Mouse (Mus musculus) layer of hippocampus, adult 9-10 months (tissue): ENCODE measurements at regions not wholly inside any gene's neighbourhood (a gene's known extent, or its start where the extent isn't known, plus 50 kb on each side); places are given as distances from the start of the nearest gene placed in this dataset.

Experiments used
- DNase-seq: peaks from one replicate; pipeline ENCODE4 v3.0.0; 2022; ENCODE audit warnings: low spot score

DNA sequence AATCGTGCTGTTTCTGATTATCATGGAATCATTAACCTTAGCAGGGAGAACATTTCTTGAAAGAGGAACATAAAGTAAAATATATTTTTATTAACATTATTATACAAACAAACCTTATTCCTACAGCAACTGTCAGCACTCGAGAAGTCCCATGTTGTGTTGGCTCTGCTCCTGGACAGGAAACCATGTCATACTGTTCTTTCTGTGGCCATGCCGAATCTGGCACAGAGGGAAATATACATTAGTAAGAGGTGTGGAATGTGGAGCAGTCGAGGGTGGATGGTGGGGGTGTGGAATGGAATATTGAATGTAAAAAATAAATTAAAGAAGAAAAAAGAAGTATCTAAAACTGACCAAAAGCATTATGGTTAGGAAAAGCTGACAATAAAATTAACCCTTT, 342.1 kb upstream of the Pmfbp1 start:
- DNase-seq, result no peak

DNA sequence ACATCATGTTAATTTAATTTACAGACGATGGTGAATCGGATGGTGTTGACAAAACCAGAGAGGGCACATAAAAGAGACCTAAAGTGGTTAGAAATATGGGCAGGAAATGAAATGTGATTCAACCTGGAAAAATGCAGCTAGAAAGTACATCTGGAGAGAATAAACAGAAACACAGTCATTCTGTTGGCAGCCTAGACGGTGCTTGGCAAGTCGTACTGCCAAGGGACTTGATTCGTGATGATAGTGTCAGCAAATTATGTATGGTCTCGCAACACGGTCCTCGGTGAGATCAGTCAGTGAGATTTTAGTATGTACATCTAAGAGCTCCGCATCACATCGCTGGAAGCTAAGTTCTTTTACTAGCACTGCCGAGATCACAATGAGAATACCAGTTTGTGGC, 338.3 kb upstream of the Pmfbp1 start:
- no peak for DNase-seq

DNA sequence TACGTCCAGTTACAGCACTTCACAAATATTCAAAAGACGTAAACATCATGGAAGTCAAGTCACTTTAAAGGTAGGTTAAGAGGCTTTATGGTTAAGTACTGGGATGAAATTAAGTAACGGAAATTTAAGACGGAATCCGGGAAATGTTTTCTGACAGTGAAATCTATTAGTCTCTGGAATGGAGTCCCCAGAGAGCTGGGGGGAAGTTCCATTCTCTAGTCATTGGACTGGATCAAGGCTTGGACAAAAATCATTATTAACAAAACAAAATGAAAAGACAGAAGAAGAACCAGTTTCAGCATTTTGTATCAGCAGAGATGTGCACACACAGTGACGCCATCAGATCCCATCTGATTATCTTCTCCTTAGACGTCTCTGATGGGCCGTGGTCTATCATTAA, 337.8 kb upstream of the Pmfbp1 start:
- DNase-seq, result no peak

DNA sequence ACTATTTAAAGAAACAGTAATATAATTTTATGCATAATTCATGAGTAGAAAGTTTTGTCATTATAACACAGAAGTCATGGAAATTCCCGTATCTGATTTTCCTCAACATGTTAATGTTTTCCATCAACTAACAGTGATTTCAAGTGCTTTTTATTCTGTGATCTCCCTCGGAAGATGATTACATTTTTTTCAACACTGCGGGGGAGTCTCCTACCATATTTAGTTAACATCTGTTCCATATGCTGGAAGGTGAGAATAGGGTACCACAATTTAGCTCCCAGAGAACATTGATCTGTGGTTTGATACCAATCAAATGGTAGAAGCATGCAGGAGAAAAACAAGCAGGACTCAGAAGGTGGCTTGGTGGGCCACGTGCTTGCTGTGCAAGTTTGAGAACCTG, 321.1 kb upstream of the Pmfbp1 start:
- DNase-seq, result no peak

DNA sequence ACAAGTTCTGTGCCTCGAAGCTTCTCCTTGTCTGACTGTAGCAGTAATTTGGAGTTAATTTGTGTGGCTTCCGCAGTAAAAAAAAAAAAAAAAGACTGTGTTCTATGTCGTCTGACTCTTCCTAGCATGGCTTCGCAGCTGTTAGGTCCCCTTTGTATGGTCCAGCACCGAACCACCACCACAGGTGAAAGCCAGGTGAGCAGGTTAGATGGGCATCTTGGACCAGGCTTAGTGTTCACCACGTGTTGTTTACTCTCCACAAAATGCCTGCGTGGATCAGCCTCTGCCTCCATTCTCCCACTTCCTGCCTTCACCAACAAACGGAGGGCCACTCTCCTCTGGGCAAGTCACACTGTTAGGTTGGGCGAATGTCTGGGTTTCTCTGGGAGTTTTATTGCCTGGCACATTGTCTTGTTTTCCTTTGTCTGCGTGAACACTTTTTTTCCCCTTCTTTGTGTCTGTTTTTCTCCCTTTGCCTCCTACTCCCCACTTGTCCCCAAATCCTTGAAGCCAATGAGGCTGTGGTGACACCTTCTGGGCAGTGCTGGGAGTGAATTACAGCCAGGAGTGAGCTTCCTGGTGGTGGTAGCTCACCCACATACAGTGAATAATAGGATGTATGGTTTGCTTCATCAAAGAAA, 308.1 kb upstream of the Pmfbp1 start:
- DNase-seq, result peak; percentile 51

DNA sequence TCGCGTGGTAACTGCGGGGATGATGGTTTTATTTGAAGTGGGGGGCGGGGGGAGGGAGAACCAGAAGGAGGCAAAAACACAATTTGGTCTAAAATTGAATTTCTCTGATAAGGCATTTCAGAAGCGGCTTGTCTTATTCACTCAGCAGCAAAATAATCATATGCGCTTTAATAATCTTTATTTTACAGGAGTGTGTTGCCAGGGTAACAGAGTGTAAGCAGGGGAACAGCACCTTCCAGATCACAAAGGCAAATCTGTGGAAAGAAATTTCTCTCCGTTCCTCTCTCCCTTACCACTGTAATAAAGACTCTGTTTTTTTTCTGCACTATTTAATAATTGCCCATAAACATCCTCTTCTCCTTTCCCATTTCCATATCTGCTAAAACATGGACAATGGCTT, 306.2 kb upstream of the Pmfbp1 start:
- no peak for DNase-seq

DNA sequence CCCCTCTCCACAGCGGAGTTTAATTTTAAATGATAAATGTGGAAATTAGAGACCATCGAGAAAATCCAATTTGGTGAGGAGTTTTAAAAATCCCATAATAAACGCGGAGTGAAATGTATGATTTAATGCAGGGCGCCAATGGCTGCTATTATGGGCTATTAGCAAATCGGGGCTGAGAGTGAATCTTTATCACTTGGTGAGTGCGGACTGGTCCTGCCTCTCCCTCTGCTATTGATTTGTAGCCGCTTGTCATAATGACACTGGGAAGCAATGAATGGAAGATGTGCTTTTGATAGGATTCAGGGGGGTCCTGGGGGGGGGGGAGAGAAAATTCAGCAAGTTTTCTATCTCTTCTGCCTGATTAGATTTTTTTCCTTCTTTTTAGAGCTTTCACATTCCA, 279.6 kb upstream of the Pmfbp1 start:
- no peak for DNase-seq

DNA sequence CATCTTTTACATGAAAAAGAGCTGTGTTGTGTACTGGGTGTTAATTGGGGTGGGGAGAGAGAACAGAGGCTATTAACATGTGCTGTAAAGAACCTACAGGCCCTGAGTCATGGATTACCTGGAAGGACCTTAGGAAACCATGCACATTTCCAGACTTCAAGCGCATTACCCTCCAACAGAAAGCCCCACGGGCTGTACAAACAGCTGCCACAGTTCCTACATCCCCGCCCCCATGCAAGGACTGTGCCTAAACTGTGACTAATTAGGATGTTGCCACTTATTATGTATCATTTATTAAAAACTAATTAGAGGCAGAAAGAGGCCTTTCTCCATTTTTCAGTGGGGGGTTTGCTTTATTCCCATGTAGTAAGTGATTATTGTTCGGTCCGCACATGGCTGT, 277.5 kb upstream of the Pmfbp1 start:
- no peak for DNase-seq

DNA sequence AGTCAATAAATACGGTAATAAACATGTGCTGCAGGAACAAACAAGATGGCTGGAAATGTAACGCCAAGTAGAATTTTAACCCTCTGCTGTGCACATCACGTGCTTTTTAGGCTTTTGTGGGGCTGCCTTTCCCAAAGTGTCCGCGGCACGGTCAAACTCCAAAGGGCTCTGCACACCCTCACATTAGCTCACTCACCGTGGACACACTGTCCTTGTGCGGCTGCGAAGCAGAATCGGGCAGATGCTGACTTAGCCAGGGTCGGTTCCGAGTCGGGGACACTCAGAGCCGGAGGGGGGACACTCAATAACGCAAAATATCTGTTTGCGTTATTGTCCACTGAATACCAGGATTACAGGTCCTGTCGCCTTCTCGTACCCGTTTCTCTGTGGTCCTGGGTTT, 276.5 kb upstream of the Pmfbp1 start:
- DNase-seq, result no peak

DNA sequence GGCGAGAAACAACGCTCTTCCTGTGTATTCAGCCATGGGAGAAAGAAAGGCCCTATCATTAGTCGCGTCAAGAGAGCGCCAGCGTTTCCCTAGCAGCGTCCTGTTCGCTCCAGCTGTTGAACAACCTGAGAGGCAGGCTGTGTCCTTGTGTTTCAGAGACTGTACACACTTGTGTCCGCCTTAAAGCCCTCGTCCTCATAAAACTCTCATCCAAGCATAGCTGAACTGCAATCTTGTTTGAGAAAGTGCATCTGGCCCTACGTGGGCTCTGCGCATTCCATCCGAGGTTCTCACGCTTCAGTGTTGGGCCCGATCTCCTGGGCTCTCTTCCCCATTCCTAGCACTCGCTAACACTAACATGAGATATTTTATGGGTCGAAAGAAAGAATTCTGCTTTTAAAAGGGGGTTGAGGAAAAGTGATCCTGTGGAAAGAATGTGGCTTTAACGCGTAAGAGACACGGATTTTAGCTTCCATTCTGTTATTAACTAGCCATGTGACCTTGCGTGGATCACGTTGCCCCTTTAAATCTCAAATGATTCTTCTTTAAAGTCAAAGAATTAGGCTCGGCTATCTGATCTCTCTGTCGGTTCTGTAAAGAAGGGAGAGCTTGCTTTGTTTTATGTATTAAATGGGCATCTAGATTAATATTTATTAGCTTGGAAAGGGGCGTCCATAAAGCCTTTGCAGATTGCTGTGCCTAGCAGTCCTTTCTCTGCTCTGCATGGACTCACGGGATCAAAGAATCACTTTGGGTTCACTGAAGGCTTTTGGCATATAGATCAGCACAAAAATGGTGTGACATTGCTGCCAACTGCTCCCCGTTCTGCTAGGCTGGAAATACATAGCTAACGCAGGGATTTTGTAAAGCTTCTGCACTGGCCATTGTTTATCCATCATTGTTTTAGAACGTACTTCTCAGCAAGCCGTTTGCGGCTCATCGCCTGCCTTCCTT, 261.3 kb upstream of the Pmfbp1 start:
- DNase-seq, result no peak

DNA sequence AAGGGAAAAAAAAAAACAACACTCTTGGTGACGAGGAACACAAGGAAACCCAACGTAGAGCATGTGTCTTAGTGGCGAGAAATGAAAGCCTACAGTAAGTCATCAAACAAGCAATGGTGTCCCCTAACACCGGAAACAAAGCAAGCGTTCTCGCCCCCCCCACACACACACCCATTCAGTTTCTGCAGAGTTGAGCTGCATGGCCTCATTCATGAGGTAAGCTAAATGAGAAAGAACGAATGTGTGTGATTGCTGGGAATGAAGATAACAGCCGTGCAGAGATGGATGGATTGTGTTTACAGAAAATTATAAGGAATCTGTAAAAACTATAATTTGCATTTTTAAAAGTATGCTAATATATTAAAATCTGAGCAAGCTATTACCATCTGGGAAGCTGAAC, 248.3 kb upstream of the Pmfbp1 start:
- no peak for DNase-seq

DNA sequence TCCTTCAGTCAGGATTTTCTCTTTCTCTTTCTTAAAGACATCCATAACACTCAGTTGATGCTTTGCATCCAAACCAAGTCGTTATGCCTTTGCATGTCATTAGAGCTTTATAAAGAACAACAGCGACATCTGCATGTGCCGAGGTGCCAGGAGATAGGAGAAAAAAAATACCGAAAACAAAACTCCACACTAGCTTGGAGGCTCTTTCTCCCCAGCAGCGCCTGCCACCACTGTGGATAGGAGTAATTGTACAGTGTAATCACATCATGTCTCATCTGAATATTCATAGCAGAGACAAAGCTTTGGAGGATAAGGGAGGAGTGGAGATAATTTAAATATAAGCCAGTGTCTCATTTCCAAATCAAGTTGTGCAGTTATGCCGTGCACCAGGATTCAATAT, 246.0 kb upstream of the Pmfbp1 start:
- DNase-seq, result no peak

DNA sequence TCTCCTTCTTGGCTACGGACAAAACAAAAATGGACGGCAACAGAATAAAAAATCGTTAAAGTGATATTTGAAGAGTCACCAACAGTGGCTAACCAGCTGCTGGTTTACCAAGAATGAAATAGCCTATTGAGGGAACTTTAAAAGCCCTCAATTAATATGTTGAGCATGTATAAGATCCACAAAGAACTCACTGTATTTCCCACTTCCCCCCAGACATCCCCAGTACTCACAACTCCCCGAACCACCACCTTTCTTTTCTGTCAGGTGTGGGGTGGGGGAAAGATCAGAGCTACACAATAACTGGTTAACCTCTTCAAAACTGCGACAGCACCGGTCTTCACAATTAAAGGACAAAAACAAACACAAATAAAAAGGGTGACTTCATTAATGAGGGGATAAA, 245.5 kb upstream of the Pmfbp1 start:
- no peak for DNase-seq

DNA sequence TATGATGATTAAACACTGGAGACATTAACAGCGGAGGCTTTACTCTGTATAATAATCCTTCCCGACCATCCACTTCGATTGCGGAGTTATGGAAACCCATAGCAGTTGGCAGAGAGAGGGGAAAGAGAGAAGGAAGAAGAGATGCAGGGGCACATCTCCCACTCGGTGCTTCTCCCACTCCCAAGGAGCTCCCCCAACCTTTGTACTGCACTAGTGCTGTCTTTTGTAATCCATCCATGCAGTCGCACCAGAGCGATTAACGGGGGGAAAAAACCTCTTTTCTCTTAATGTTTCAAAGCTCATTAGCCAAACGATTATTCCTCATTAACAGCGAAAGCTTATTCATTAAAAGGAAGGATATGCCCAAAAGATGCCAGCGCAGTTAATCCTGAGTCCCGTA, 244.6 kb upstream of the Pmfbp1 start:
- DNase-seq, result no peak

DNA sequence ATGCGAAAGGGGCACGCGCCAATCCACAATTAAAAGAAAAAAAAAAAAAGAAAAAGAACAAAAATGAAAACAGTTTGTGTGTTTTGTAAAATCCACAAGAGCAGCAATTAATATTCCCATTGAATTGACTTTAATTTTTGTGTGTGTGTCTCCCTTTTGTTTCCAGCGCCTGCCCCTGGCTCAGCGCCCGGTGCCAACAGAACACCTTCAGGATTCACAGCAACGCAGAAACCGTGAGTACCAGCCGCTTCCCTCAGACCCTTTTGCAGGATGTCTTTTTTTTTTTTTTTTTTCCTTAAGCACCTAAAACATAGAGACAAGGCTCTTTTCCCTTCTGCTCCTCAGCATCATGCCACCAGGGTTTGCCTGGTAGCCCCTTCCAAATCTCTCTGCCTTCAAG, 244.1 kb upstream of the Pmfbp1 start:
- no peak for DNase-seq

DNA sequence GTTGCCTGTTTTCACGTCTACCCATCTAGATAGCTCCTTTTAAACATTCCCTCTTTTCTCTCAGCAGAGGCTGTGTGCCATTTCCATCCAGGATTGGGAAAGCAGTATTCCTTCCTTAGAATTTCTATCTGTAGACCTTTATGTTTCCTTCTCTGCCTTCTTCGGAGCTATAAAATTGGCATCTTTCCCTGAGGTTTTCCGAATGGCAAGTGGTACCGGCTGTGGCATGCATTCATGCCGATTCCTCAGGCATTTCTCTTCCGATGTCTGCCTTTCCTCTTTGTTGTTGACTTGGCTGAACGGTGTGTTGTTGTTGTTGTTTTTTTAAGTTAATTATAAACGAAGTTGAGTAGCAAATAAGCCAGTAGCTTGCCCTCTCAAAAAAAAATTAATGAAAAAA, 243.3 kb upstream of the Pmfbp1 start:
- no peak for DNase-seq

DNA sequence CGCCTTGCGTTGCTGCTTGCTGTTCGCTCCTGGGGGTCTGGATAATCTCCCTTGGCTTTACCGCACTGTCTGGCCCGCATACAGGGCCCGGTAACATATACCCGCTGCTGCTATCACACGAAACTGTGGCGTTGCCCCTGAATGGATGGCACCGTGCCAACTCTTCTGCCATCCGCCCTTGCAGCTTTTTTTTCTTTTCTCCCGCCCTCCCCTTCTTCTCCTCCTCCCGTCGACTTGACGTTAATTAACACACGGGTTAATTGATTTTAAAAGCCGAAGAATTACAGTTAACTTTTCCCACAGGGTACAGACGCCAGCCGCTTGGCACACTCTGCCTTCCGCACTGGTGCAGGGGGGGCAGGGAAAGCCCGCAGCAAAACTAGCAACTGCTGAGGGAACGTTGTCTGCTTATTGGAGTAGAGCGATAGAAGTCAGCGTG, 242.4 kb upstream of the Pmfbp1 start:
- DNase-seq, result no peak

DNA sequence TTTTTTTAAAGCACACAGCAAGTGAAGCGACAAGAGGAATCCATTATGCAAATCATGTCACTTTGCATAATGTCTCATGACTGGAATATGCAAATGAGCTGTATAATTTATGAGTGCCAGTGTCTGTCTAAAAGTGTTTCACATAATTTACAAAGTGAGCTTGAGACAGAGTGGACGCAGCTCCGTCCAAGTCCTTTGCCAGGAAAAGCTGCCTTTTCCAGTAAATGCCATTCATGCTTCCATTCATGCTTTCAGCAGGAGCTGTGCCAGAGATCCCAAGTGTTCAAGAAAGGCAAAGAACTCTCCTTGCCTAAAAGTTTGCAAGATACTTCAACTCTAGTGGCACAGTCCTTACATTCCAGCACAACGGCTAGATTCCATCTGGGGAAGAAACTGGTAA, 241.4 kb upstream of the Pmfbp1 start:
- DNase-seq, result no peak

DNA sequence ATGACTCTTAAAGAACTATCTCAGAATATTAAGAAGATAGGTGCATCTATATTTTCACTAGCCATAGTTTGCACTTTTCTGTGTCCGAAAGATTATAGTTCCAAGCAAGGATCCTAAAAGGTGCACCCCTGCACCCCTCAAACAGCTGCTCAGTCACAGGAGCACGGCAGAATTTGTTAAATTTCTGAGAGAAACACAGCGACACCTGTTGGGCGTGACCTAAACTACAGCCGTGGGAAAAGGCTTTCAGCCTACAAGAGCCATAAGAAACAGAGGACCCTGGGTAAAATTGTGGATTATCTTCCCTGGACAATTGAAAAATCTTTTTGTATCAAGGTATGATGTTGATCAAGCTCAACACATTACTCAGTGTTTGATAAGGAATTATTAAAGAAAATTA, 214.7 kb upstream of the Pmfbp1 start:
- no peak for DNase-seq

DNA sequence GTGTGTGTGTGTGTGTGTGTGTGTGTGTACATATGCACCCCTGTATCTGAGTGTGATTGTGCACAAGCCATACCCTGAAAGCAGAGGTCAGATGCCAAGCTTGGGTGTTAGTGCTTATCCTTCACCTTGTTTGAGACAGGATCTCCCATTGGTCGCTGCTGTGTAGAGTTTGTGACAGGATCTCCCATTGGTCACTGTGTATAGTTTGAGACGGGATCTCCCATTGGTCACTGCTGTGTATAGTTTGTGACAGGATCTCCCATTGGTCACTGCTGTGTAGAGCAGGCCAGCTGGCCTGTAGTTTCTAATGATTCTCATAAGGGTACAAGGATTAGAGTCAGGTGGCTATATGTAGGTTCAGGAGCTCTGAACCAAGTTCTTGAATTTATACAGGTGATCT, 213.3 kb upstream of the Pmfbp1 start:
- no peak for DNase-seq

DNA sequence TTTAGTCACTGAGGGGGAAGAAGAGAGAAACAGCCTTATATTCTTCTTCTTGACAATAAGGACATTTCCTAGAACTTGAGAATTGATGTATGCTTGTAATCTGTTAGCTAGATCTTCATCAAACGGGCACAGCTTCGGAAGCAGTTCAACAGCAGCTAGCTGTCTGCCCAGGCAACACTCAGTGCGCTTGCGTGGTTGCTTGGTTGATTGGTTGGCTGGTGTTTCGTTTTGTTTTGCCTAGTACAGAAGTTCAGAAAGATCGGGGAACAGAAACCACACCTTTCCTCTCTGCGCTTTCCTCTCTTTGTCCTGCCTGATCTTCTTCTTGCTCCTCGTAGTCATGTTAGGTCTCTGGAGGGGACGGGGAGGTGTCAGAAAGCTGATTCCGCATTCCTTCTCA, 212.2 kb upstream of the Pmfbp1 start:
- no peak for DNase-seq

DNA sequence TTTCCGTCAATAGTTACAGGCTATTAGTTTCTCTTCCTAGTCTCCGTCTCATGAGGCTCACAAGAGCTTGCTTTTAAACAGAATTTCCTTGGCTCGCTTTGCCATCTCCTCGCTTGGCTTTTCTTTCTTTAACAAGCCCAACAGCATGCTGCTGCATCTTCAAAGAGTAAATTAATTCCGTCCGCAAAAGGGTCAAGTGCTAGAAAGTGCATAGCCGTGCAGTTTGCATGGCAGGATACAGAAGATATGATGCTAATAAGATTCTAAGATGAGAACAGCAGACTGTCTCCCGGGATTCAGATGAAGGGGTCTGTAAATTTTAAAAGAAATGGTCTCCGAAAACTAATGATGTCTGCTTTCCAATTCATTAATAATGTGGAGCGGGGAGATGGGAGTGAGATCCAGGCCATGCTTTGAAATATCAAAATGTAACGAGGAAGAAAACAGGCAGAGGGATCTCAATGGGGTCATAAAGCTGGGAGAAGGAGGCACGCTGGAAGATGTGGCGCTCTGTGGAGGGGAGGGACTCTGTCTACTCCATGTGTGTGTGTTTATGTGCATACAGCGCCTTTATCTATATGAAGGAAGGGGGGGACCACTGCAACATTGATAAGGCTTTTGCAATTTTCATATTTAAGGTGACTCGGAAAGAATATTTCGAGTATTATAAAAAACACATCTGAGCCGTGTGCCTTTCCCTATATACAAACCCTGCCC, 183.0 kb upstream of the Pmfbp1 start:
- no peak for DNase-seq
